Mouse (Mus musculus): ENCODE data around the gene Gm10775.

DNA sequence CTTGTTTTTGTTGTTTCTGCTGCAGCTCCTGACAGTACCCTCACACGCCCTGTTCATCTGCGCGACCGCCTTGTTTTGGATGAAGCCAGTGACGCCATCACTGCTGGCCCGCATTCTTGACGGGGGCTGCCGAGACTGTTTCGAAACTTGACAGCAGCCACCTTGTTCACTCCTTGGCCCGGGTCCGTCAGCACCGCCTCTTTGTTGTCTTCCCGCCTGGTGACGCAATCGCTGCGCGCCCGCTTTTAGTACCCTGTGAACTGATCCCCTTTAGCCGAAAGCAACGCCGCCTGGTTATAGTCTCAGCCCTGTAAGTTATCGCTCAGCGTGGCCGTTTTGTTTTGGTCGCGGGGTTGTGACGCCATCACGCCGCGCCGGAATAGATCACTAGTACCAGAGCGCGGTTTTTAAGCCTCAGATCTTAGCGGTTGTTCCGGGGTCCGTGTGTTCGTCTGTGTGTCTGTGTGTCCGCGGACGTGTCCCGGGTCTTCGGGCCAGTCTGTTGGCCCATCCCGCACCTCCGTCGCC is 18.2 kb upstream of the Gm10775 start:
- peak; percentile 41 for TF ChIP-seq POLR2A (IDR thresholded peaks at IDR 0.05; ENCODE audit: low read depth, low read length)
- TF ChIP-seq SMC3 (IDR thresholded peaks at IDR 0.05; ENCODE audit: low read depth, low read length) = no peak
- TF ChIP-seq MAFK (IDR thresholded peaks at IDR 0.05; ENCODE audit: insufficient replicate concordance, low read length) = no peak
- no peak for TF ChIP-seq ZMIZ1 (IDR thresholded peaks at IDR 0.05; ENCODE audit: low read depth, low read length)
- TF ChIP-seq CTCF (conservative IDR thresholded peaks at IDR 0.05 in 1 of 2, IDR thresholded peaks at IDR 0.05 in 1 of 2; ENCODE audit: low read depth in 2 of 2, low read length in 2 of 2) = no peak
- TF ChIP-seq IRF4 (IDR thresholded peaks at IDR 0.05; ENCODE audit: low read depth, low read length) = no peak
- no peak for TF ChIP-seq POLR2AphosphoS2 (IDR thresholded peaks at IDR 0.05; ENCODE audit: low read depth, low read length)
